Mouse (Mus musculus) bone marrow, adult 2 months (tissue): ENCODE measurements around the gene Pilra.

ENCODE experiments used
- CTCF ChIP-seq: fragments of 200-500 bp; IDR thresholded peaks from 2 replicates; pipeline ENCODE4 v1.5.1; 2011; ENCODE audit warnings: low read length, control low read depth; ENCODE audit not compliant: control insufficient read depth, insufficient read depth
- POLR2A ChIP-seq: fragments of 200-500 bp; IDR thresholded peaks from 2 replicates; pipeline ENCODE4 v1.6.1; 2011; ENCODE audit warnings: low read depth, mild to moderate bottlenecking, control low read depth, low read length, borderline replicate concordance; ENCODE audit not compliant: control insufficient read depth

DNA sequence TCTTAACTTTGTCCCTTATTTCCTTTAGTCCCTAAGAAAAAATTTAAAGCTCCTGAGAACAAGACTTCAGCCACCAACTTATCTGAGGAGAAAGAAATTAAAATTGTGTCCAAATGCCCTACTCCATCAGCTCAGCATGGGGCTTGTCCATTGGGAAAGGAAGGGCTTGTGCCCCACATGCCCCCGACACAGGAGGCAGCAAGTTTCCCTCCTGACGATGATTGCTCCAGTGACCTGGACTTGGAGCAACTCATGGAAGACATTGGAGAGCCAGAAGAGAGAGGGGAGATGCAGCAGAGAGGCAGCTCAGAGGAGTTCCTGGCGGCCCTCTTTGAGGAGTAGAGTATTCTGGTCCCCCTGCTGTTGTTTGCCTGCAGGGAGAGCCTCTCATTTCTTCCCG is 14.0 kb downstream of the Pilra start:
- TF ChIP-seq CTCF, result no peak
- no peak for TF ChIP-seq POLR2A
